Mouse (Mus musculus) heart, postnatal 36 days (tissue): ENCODE measurements at regions not wholly inside any gene's neighbourhood (a gene's known extent, or its start where the extent isn't known, plus 50 kb on each side); places are given as distances from the start of the nearest gene placed in this dataset.

ENCODE experiments used
- DNase-seq, 2 experiments: peaks; one replicate each; pipeline ENCODE4 v3.0.0; 2021 to 2022
- intact Hi-C: fragments of 180-260 bp; cut with DNase I; formaldehyde crosslinking; loops from one replicate; pipeline ENCODE4 v1.15.1; 2025
- microRNA-seq, 2 experiments: library from miRNA; unstranded; fragments of <30 nt; microRNA quantifications; one replicate each; pipeline ENCODE4 v1.2.0; 2021; ENCODE audit warnings: borderline number of aligned reads in 2 of 2

DNA sequence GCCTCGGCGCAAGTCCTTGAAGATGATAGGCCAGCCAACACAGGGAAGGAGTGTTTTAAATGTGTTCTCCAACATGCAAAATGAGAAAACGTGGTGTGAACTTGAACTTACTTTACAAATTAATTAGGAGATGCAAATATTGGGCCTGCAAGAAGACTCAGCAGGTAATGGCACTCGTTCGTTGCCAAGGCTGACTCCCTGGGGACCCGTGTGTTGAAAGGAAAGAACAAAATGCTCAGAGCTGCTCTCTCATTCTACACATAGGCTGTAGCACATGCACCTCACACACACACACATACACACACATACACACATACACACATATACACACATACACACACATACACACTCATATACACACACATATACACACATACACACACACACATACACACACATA lies 74.6 kb upstream of the H2afz start:
- intact Hi-C loops = no loop called here
- no peak for DNase-seq

DNA sequence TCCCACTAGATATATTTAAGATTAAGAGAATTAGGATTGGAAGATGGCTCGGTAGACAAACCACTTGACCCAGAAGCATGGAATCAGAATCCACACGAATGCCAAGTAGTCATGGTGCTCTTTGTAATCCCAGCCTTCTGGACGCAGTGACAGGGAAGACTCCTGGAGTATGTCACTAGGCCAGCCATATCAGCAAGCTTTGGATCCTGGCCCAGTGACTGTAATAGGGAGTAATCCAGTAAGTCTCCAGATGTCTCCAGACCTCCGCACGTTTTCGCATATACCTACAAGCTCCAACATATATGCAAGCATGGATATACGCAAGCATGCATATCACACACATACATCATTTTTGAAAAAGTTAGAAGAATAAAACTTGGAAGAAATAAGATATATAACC lies 73.9 kb upstream of the H2afz start:
- no peak for DNase-seq
- intact Hi-C loops = no loop called here

DNA sequence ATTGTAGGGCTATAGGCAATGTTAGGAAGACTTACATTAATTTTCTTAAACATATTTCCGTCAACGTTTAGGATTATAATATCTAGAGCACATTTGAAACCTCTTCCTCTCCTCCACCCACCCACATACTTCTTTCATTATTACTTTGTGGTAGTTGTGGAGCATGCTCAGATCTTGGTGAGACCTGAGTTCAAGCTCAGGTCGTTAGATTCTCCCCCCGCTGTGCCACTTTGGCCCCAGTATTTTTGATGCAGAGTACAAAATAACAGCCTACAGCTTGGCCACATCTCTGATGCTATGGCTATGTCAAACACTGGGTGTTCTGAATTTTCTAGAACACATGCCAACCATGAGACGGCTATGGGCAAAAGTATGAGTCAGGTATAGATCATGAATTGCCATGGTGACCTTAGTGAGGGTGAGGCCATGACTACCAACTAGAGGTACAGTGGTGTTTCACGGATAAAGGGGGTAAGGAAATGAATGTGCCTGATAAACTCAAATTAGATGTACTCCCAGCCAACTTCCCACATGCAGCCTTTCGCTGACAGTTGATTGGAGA lies 68.5 kb upstream of the H2afz start:
- intact Hi-C loops = no loop called here
- DNase-seq = no peak

DNA sequence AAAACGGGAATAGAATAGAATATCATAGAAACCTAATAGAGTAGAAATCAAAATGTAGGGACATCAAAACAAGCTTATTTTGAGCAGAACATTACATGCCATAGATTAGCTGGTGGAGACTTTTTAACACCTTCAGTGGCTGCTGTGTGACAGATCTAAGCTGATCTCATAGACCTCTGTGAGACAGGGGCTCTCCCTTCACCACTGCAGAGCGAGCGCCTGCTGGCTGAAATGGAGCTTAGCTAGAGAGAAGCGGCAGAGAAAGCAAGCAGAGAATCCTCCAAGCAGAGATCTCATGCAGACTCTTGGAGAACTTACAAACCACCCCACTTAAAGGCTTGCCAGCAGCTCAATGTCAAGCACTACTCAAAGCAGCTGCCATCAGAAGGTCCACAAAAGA lies 65.5 kb upstream of the H2afz start:
- intact Hi-C loops = no loop called here

DNA sequence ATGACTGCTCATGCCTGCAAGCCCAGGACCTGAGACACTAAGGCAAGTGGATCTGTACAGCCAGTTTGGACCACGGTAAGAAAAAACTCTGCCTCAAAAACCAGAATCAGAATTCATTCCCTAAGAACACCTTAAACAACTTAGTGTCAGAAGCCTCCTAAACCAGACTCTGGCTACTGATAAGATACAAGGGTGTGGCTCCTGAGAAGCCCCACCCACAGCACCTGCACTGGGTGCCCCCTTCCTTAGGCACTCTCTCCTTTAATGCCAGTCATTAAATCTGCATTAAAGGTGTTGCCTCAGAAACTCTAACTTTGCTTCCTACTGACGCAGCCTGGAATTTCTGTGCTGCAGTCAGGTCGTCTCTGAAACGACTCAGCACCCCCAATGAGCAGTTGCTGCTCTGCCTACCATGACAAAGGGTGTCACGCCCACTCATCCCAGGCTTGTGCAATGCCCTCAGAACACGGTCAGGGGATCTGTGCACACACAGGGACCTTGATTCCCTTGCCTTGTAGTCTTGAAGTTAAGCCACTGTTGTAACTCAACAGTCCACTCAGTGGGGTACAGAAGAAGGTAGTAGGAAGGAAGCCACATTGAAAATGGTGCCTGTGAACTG lies 62.8 kb upstream of the H2afz start:
- DNase-seq = no peak
- intact Hi-C loops = no loop called here

More for the DNA sequence above, 65.5 kb upstream of the H2afz start:
- DNase-seq = no peak

DNA sequence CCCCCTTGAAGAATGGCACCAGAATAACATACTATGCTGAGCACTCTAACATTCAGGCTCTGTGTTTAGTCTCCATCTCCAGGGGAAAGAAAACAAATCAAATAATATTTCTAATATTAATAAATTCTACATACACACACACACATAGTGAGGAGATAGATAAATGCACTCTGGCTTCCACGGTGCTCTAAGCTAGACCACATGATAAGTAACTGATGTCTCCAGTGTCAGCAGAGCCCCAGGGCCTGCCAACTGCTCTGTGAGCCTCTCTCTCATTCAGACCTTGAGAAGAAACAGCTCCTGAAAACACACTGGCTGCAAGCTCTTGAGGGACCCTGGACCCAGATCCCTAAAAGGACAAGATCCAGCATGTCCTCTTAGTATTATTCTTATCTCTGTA lies 56.9 kb upstream of the H2afz start:
- intact Hi-C loops = no loop called here
- DNase-seq = no peak

DNA sequence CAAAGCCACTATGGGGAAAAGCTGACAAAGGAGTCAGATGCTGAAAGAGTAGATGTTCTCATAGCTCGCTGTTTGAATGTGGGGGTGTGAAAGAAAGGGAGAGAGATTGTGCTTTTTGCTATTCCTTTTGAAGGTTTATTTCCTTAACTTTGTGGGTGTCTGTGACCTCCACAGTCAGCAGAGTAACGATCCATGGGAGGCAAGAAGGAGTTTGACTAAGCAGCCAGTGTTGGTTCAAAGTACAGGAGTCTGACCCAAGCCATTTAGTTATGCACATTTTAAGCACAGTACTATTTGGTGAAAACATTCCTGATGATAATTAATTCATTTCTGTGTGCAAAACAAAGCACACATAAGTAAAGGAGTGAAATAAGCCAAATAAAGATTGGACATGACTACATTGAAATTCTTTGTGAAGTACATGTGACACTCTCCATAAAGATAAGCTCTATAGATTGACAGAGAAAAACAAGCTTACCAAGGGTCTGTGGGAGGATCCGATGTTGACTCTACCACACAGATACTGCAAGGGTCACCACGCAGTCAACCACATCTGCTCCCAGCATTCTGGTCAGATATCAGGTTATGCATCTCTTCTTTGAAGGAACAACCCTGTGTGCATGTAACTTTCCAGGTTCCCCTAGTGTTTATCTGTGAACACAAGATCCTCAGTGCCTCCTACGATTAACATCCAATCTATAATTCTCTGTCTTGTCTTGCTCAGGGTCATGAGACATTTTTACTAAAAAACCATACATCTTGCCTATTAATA lies 56.2 kb upstream of the H2afz start:
- DNase-seq = no peak
- intact Hi-C loops = no loop called here

DNA sequence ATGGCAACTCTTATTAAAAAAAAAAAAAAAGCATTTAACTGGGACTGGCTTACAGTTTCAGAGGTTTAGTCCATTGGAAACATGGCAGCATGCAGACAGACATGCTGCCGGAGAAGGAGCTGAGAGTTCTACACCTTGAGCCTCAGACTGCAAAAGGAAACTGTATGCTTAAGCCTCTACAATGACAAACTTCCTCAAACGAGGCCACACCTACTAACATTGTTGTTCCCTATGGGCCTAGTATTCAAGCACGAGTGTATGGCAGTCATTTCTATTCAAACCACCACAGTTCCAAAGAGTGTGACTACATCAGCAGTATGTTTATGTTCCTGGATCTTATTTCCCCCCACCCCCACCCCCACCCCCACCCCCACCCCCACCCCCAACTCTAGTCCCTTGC lies 54.2 kb upstream of the H2afz start:
- intact Hi-C loops = no loop called here
- no peak for DNase-seq

Small RNA genes lying in the stretch of these regions (microRNA-seq; reads per million reads assigned to microRNA genes)
- 0 reads per million in 2 experiments for gene Mir6380
